Mouse (Mus musculus) spleen, postnatal 4 days (tissue): Measurements from ENCODE around the gene Unkl.
"Not testable (repeated sequence)": the region's sequence is repeated elsewhere in the genome, so short reads cannot be mapped to it uniquely, and the experiment has no call there.

Experiments
- DNase-seq, 2 experiments: peaks; one replicate each; pipeline ENCODE4 v3.0.0; 2022; ENCODE audit warnings: low spot score in 2 of 2

Gene Unkl

DNA sequence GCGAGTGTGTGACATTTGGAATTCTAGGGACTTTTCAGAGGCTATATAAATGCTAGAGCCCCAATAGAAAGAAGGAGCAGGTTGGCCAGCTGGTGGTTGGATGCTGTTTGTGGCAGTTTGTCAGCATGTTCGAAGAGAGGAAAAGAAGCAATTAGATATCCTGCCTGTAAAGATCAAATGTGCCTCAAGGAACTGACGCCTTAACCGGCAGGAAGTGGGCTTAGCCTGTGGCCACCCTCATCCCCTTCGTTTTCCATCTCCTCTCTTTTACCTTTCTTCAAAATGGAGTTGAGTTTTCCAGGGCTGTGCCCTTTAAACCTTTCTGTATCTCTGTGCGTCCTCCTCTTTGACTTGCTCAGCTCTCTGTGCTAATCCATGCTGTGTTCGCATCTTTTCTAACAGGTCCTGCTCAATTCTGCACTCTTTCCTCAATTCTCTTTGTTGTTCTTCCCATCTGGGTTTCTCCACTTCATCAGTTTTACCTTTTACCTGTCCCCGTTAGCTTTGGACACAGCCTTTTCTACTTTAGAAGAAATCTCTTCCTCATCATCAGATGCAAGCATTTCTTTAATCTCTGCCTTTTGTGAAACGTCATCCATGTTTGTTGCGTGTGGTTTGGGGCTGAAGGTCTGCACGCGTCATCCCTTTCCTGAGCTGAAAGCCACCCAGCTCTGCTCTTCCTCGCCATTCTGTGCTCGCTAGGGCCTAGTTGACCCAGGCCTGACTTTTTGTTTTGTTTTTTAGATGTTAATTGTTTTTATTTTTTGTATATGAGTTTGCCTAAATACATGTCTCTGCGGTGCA, 31.5 kb downstream of the Unkl start:
- DNase-seq, result no peak

- no peak for DNase-seq
These were observed 32.5 kb downstream of the Unkl start for GRCm38 (mm10) chr17:25220746-25221145.

DNA sequence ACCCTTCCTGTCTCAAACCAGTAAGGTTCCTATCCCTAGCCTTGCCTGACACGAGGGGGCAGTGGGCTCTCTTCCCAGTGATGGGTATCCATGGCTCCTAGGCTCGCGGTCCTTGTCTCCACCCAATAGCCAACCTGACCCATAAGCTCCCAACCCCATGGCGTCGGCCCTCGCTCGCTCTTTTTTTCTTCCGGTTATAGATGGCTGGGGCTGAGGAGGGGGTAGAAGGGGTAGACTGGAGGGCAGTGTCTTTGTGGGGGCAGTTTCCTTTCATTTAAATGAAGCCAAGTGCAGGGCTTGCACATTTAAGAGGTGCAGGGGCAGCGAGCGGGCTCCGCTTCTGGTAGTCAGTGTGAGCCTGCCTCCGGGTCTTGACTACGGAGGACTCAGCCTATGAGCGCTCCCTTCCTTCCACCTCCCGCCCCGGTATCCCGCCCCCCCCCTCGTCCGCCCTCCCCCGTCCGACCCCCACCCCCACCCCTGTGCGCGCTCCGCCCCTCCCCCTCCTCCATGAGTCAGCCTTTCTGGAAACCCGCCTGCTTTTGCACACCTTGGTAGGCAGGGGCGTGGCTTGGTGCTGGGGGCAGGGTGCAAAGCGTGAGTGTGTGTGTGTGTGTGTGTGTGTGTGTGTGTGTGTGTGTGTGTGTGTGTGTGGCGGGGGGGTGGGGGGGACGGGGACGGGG, 33.8 kb downstream of the Unkl start:
- DNase-seq, result peak; percentile 76 to 84

DNA sequence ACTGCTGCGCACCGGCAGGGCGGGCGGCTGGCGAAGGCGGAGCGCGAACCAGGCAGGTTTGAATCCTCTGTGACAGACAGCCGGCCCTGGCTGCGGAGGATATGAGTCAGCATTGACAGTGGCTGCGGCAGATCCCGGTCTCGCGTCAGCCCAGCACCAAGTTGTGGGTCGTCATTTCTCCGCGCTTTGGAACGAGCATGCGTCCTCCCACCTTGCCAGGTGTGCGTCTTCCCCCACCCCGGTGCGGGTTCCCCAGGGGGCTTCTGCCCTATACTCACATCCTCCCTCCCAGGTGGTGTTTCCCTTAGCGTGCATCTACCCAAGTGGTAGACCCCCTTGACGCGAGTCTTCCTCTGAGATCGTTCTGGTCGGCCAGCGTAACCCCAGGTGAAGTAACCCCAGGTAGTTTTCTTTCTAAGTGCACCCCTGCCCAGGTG, 34.3 kb downstream of the Unkl start:
- not testable (repeated sequence) for DNase-seq

DNA sequence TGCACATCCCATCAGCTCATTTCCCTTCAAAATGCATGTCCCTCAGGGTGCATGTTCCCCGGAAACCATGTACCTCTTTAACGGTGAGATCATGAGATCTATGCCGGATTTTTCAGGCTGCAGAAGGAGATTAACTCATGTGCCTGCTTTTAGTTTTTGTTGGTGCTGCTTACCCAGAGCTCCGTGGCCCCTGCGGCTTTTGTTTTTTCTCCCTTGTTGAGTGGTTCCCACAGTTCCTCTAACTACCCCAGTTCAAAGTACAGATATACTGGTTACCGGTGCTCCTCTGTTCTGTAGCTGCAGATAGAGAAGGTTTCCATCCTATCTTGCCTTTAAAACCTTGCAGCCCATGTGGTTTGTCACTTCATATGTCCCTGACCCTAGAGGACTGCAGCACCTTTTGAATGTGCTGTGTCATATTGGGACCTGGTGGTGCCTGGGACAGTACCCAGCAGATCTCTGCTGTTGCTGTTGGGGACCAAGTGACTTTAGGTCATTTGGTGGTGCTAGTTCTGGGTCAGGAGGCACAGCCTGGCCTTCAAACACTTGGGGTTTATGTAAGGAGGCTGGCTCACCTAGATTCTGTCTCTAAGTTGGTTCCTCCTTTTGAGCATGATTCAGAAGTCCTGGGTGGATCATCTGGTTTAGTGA, 34.9 kb downstream of the Unkl start:
- no peak for DNase-seq

GRCm38 (mm10) chr17:25224586-25225222, 36.5 kb downstream of the Unkl start:
- no peak for DNase-seq

- no peak for DNase-seq
These were observed 37.5 kb downstream of the Unkl start for GRCm38 (mm10) chr17:25225659-25226058.

GRCm38 (mm10) chr17:25227991-25228390, 39.8 kb downstream of the Unkl start:
- no peak for DNase-seq

DNA sequence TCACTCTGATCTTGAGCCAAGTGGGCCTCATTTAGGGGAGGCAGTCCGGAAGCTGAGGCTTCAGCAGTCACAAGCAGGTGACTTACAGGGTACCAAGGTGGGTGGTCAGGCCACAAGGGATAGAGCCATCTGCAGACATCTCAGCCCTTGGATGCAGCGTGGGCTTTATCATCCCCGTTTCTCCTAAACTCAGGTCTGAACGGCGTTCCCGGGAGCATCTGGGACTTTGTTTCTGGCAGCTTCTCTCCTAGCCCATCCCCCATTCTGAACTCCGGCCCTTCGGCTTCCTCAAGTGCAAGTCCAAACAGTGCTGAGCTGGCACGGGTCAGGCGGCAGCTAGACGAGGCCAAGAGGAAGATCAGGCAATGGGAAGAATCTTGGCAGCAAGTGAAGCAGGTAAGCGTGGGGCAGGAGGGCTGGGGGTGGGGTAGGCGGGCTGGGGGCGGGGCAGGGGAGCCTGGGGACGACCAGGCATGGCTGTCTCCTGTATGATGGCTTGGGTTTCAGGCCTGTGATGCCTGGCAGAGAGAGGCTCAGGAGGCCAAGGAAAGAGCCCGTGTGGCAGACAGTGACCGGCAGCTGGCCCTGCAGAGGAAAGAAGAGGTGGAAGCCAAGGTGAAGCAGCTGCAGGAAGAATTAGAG, 41.9 kb downstream of the Unkl start:
- not testable (repeated sequence) for DNase-seq

GRCm38 (mm10) chr17:25230700-25231099, 42.5 kb downstream of the Unkl start:
- no peak for DNase-seq

DNA sequence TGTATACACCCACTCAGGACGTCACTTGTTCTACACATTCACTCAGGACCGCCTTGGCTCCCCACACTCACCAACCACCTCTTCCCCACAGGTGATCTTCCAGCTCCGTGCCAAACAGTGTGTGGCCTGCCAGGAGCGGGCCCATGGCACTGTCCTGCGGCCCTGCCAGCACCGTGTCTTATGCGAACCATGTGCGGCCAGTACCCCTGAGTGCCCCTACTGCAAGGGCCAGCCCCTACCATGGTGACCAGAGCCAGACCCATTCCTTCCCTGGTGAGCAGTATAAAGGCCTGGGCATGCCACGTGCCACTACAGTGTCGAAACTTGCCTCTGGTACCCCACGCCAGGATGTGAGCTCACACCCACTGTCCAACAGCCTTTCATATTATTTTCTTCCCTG, 43.4 kb downstream of the Unkl start:
- DNase-seq, result not testable (repeated sequence)

GRCm38 (mm10) chr17:25235635-25236034, 47.4 kb downstream of the Unkl start:
- DNase-seq, result no peak

GRCm38 (mm10) chr17:25239695-25240636, 51.8 kb downstream of the Unkl start, which contains the start of the genes Gnptg and Tsr3:
Gene Gnptg, minus strand, starts transcription at chr17:25240124.
Gene Tsr3, plus strand, starts transcription at chr17:25240170.
- peak; percentile 77 to 88 for DNase-seq

DNA sequence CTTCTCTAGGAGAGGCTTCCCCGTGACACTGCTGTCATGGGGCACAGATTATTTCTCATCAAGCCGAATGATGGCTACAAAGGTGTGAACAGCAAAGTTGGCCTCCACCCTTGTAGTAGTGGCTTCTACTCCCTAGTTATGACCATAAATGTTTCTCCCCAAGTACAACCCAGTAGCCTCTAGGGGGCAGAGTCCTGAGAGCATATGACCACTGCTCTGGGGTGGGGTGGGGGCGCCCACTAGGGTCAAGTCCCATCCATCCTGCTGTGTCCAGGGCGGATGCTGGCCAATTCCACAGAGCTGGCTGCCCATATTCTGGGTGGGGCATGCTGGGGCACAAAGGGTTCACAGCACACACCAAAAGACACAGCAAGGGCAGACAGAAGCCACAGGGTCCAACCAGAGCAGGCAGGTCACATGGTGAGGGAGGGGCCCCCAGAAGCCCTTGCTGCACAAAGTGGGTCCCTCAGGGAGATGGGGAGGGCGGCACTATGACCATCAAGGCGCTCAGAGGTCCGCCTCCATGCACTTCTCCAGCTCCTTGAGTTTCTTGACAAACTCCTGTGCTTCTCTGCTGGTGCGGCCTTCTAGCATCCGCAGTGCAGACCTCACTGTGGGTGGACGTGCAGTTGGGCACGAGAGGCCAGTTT, 55.1 kb downstream of the Unkl start:
- DNase-seq, result no peak

GRCm38 (mm10) chr17:25244239-25244638, 56.0 kb downstream of the Unkl start:
- no peak for DNase-seq

- DNase-seq, result no peak
These were observed 60.0 kb downstream of the Unkl start for GRCm38 (mm10) chr17:25248033-25248750.

GRCm38 (mm10) chr17:25250181-25250835, 62.1 kb downstream of the Unkl start:
- DNase-seq, result no peak

DNA sequence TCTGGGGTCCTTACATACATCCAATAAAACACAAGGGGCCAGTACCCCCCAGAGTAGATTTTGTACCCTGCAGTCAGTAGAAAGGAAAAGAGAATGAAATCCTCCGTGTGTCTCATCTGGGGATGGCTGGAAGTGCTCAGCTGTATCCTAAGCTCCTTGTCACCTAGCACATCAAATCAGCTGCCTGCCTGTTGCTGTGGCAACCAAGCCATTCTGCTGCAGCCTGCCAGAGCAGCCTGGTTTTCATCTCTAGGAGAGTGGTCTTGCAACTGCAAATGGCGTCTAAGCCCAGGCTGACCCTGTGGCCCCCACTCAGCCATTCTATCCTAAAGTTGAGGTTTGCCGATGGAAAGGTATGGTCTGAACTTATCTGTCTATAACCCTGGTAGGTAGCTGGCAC, 64.4 kb downstream of the Unkl start:
- no peak for DNase-seq

DNA sequence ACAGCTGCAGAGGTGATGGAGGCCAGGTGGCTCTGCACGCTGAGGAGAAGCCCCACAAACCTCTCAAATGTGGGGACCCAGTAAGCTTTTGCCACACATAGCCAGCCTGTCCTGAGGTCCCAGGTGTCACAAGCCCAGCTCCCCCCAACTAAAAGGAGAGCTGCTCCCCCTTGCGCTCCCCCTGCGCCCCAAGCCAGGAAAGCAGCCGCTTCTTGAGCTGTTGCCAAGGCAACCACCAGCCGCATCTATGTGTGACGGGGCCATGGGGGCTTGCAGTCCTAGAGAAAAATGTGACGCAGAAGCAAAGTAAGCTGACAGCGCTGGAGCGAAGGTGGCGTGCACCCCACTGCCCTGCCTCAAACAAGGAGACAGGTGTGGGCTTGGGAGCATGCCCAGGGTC, 65.6 kb downstream of the Unkl start:
- no peak for DNase-seq
